In the genomic region with DNA sequence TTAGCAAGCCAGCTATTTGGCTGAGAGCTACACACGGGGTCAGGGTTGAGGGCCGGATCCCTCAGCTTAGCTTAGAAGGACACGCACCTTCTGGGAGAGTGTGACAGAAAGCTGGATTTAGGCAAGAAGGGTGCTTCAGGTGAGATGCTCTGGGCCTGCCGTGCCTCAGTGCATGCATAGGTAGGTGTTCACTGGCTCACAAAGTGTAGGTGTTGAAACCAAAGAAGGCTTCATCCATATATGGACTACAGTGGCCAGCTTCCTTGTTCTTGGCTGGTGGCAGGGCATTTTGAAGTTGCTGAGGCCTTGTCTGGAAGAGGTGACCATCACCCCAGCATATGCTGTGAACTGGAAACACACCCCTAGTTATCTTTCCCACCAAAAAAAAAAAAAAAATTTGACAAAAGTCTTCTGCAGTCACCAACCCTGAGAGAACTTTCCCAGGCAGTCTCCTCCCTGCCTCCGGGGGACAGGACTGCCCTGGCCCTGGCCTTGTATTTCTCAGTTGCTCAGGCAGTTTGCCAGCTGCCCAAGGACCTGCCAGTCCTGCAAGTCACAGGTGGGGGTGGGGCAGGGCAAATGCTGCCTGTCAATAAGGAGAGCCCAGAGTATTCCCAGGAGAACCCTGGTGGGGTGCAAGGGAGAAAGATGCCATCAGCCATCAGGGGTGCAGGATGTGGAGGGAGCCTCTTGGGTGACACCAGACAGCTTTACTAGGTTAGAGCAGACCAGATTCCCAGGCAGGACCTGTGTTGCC, we compare ENCODE assay signal across 9 mouse cellular contexts. TPM values are rescaled to one million over a fixed set of nuclear protein-coding genes. Genes with fewer than 3 reads are reported as not detected.
A peak's percentile ranks its signal among the peaks of the same experiment; 100 is the strongest.
DNase-seq lines count a peak whose midpoint lies in the region; ATAC-seq and TF ChIP-seq lines count a peak whose summit lies in the region.
"Had no signal": no experiment of that assay in that cellular context is flagged by ENCODE, and none has a peak within 500 bp of the region (broad histone marks: within the 10 kb centered on the region; RNA-seq: fewer than 3 reads in every experiment).

No protein-coding gene starts in this region.

- peak overlapping the region; percentile 100 for H3K27ac ChIP-seq in bone marrow macrophage, adult 2 months (ENCODE audit: insufficient read depth, low read depth, low read length)
- H3K27ac ChIP-seq in forebrain, embryonic 16.5 days (ENCODE audit: low read length) = peak overlapping the region; percentile 100
- H3K27ac ChIP-seq in hindbrain, embryonic 13.5 days = peak overlapping the region; percentile 100

- DNase-seq in layer of hippocampus, postnatal 14 days (ENCODE audit: low spot score in 2 of 2) = peak; percentile 22 to 55
- DNase-seq in layer of hippocampus, postnatal 36 days = no peak
- peak; percentile 71 for DNase-seq in liver
- peak; percentile 47 for DNase-seq in naive thymus-derived CD4-positive, alpha-beta T cell, adult 2 months (ENCODE audit: low read depth)

- no peak for TF ChIP-seq POLR2A in bone marrow macrophage, adult 2 months (IDR thresholded peaks at IDR 0.05; ENCODE audit: borderline replicate concordance, low read depth, low read length)

- H3K4me3 ChIP-seq in bone marrow macrophage, adult 2 months (ENCODE audit: insufficient read depth, low read length) = peak overlapping the region; percentile 72
- H3K4me3 ChIP-seq in forebrain, embryonic 16.5 days (replicated peaks; ENCODE audit: low read length) = no peak overlapping the region
- H3K4me3 ChIP-seq in hindbrain, embryonic 13.5 days = no peak overlapping the region

- H3K27me3 ChIP-seq in forebrain, embryonic 16.5 days (replicated peaks; ENCODE audit: control insufficient read depth, insufficient read depth, low read length) = no peaks in the 10 kb centered on the region
- no peaks in the 10 kb centered on the region for H3K27me3 ChIP-seq in hindbrain, embryonic 13.5 days
- H3K27me3 ChIP-seq: Patski had no signal

- no peaks in the 10 kb centered on the region for H3K9me3 ChIP-seq in forebrain, embryonic 16.5 days (ENCODE audit: control insufficient read depth, low read length)
- H3K9me3 ChIP-seq in hindbrain, embryonic 13.5 days = no peaks in the 10 kb centered on the region

- peak overlapping the region; percentile 91 for H3K4me2 ChIP-seq in forebrain, embryonic 16.5 days (ENCODE audit: low read length)
- H3K4me2 ChIP-seq in hindbrain, embryonic 13.5 days = peak overlapping the region; percentile 75

- H3K4me1 ChIP-seq in bone marrow macrophage, adult 2 months (ENCODE audit: control insufficient read depth, insufficient read depth, low read length) = peaks cover 48% of the 10 kb centered on the region
- peaks cover 34% of the 10 kb centered on the region for H3K4me1 ChIP-seq in forebrain, embryonic 16.5 days (replicated peaks; ENCODE audit: control insufficient read depth, insufficient read depth, low read length)
- peaks cover 48% of the 10 kb centered on the region for H3K4me1 ChIP-seq in hindbrain, embryonic 13.5 days (replicated peaks)

- H3K9ac ChIP-seq in forebrain, embryonic 16.5 days (replicated peaks; ENCODE audit: low read depth, low read length) = peak overlapping the region; percentile 83
- H3K9ac ChIP-seq in hindbrain, embryonic 13.5 days = peak overlapping the region; percentile 81

- H3K36me3 ChIP-seq in forebrain, embryonic 16.5 days (ENCODE audit: control insufficient read depth, insufficient read depth) = peaks cover 11% of the 10 kb centered on the region
- H3K36me3 ChIP-seq in hindbrain, embryonic 13.5 days = peaks cover 25% of the 10 kb centered on the region

- no peak for TF ChIP-seq CTCF in bone marrow macrophage, adult 2 months (IDR thresholded peaks at IDR 0.05; ENCODE audit: low read depth, low read length)

- ATAC-seq in forebrain, embryonic 16.5 days = no peak
- ATAC-seq in hindbrain, embryonic 13.5 days (ENCODE audit: low FRiP score) = no peak
- ATAC-seq in monocyte, adult 5-6 weeks (replicated peaks; ENCODE audit: insufficient number of reproducible peaks, low FRiP score, low TSS enrichment, poor library complexity, severe bottlenecking) = no peak
- ATAC-seq: Patski had no signal

- WGBS in forebrain, embryonic 16.5 days = 59% methylated on average over 5 of the region's 5 CpGs
- 76% methylated on average over 5 of the region's 5 CpGs for WGBS in hindbrain, embryonic 13.5 days

RNA-seq across cellular contexts. Expression of a gene that starts 1.4 kb away (rescaled TPM):
- 1,000 to 10,000 TPM; 3,650 to 3,993 TPM for total RNA-seq in layer of hippocampus, postnatal 14 days (2021)
- 1,000 to 10,000 TPM; 3,215 to 3,370 TPM for total RNA-seq in layer of hippocampus, postnatal 36 days (2021)
- polyA plus RNA-seq in bone marrow macrophage, adult 2 months (2012; ENCODE audit: insufficient read depth, insufficient read length, missing spikeins) = 8,885 and 10,895 TPM in 2 replicates
- polyA plus RNA-seq in forebrain, embryonic 16.5 days (2015; fragmentation: Nextera tagmentation; extraction: Ambion mirVana) = 15,087 and 15,431 TPM in 2 replicates
- 17,657 and 17,716 TPM in 2 replicates for polyA plus RNA-seq in hindbrain, embryonic 13.5 days (2015; fragmentation: Nextera tagmentation; extraction: Ambion mirVana)
- total RNA-seq in monocyte, adult 5-6 weeks (2017) = 6,587 to 7,071 TPM (median 6,776 TPM) in 3 replicates

RNA-seq across cellular contexts. Expression of a gene that starts 12.8 kb away (rescaled TPM):
- total RNA-seq in layer of hippocampus, postnatal 14 days (2021) = 10 to 100 TPM; 43.1 to 46.7 TPM
- 10 to 100 TPM; 37.1 to 41.6 TPM for total RNA-seq in layer of hippocampus, postnatal 36 days (2021)
- polyA plus RNA-seq in bone marrow macrophage, adult 2 months (2012; ENCODE audit: insufficient read depth, insufficient read length, missing spikeins) = 9.0 and 12.5 TPM in 2 replicates
- 29.5 and 31.4 TPM in 2 replicates for polyA plus RNA-seq in forebrain, embryonic 16.5 days (2015; fragmentation: Nextera tagmentation; extraction: Ambion mirVana)
- polyA plus RNA-seq in hindbrain, embryonic 13.5 days (2015; fragmentation: Nextera tagmentation; extraction: Ambion mirVana) = 36.6 and 36.9 TPM in 2 replicates
- 1.6 to 3.6 TPM (median 2.3 TPM) in 3 replicates for total RNA-seq in monocyte, adult 5-6 weeks (2017)

RNA-seq across cellular contexts. Expression of a gene that starts 52.2 kb away (rescaled TPM):
- total RNA-seq in layer of hippocampus, postnatal 14 days (2021) = 100 to 1,000 TPM; 304 to 311 TPM
- total RNA-seq in layer of hippocampus, postnatal 36 days (2021) = 100 to 1,000 TPM; 185 to 194 TPM
- polyA plus RNA-seq in bone marrow macrophage, adult 2 months (2012; ENCODE audit: insufficient read depth, insufficient read length, missing spikeins) = 2.4 and 3.2 TPM in 2 replicates
- 541 and 600 TPM in 2 replicates for polyA plus RNA-seq in forebrain, embryonic 16.5 days (2015; fragmentation: Nextera tagmentation; extraction: Ambion mirVana)
- 484 and 516 TPM in 2 replicates for polyA plus RNA-seq in hindbrain, embryonic 13.5 days (2015; fragmentation: Nextera tagmentation; extraction: Ambion mirVana)
- total RNA-seq in monocyte, adult 5-6 weeks (2017) = 1.2 TPM in 1 of 3 replicates, not detected in the others

Comparison
In these comparisons a context has a peak if more than half of its experiments do, and no peak if none do; other contexts are left out.
1. DNase-seq: peak in layer of hippocampus, postnatal 14 days (2 of 2), liver (single experiment) and naive thymus-derived CD4-positive, alpha-beta T cell, adult 2 months (single experiment); none in layer of hippocampus, postnatal 36 days (0 of 2).
2. RNA of a gene that starts 52.2 kb away (total RNA-seq): 304 to 311 TPM in layer of hippocampus, postnatal 14 days and 185 to 194 TPM in layer of hippocampus, postnatal 36 days; 1.2 TPM in monocyte, adult 5-6 weeks; every median in the first group is over 10 times any median in the second.
3. Peak in every context shown above with its lines, with median percentiles within 50 percentile points of each other: H3K27ac ChIP-seq.